Mouse (Mus musculus) heart, embryonic 16.5 days (tissue): ENCODE data around the gene Prrc2a. TPM values are rescaled to one million over a fixed set of nuclear protein-coding genes. Genes with fewer than 3 reads are reported as not detected.

Source experiments
- microRNA-seq: library from miRNA; unstranded; fragments of <30 nt; microRNA quantifications from one replicate; pipeline ENCODE4, GENCODE M21; 2017
- polyA plus RNA-seq: library from polyadenylated mRNA; unstranded; fragments of >200 nt; fragmentation: Nextera tagmentation; extraction: Ambion mirVana; gene quantifications from 2 replicates; pipeline ENCODE4 v1.2.1, GENCODE M21; 2015

The Prrc2a gene
- polyA plus RNA-seq, 1 experiment from 2014 or later, result 103 TPM

Small RNAs within 50 kb of the gene (microRNA-seq; reads per million reads assigned to microRNA genes)
- not detected for gene Mir6973a
- not detected for gene Mir6974

Other genes starting within 250 kb of the Prrc2a start
- 20.1 and 20.4 TPM in 2 replicates for gene Neu1, start 233.6 kb downstream of the Prrc2a start, polyA plus RNA-seq
- 0.11 and 0.18 TPM in 2 replicates for gene Hspa1b, start 205.7 kb downstream of the Prrc2a start, polyA plus RNA-seq
- gene Gm20481, start 195.0 kb downstream of the Prrc2a start, polyA plus RNA-seq, result not detected in 2 replicates
- 3.9 and 4.4 TPM in 2 replicates for gene Hspa1a, start 192.7 kb downstream of the Prrc2a start, polyA plus RNA-seq
- 3.1 and 4.2 TPM in 2 replicates for gene Hspa1l, start 192.2 kb downstream of the Prrc2a start, polyA plus RNA-seq
- 132 and 134 TPM in 2 replicates for gene Lsm2, start 183.0 kb downstream of the Prrc2a start, polyA plus RNA-seq
- gene Vars, start 163.9 kb downstream of the Prrc2a start, polyA plus RNA-seq, result 69.9 and 75.0 TPM in 2 replicates
- 0.27 and 0.34 TPM in 2 replicates for gene Vwa7, start 148.3 kb downstream of the Prrc2a start, polyA plus RNA-seq
- gene Sapcd1, start 136.9 kb downstream of the Prrc2a start, polyA plus RNA-seq, result 1.9 and 3.0 TPM in 2 replicates
- gene Msh5, start 118.2 kb downstream of the Prrc2a start, polyA plus RNA-seq, result 3.5 and 3.7 TPM in 2 replicates
- 349 and 372 TPM in 2 replicates for gene Clic1, start 114.9 kb downstream of the Prrc2a start, polyA plus RNA-seq
- gene Ddah2, start 105.9 kb downstream of the Prrc2a start, polyA plus RNA-seq, result 171 and 193 TPM in 2 replicates
- gene Ly6g6c, start 99.5 kb downstream of the Prrc2a start, polyA plus RNA-seq, result 0.17 TPM in 1 of 2 replicates, not detected in the other
- 0.16 and 0.54 TPM in 2 replicates for gene Mpig6b, start 98.7 kb downstream of the Prrc2a start, polyA plus RNA-seq
- 0.72 and 0.84 TPM in 2 replicates for gene Ly6g6e, start 88.0 kb downstream of the Prrc2a start, polyA plus RNA-seq
- gene Ly6g6d, start 86.8 kb downstream of the Prrc2a start, polyA plus RNA-seq, result 1.9 and 3.4 TPM in 2 replicates
- 0.29 and 0.39 TPM in 2 replicates for gene Ly6g6f, start 79.3 kb downstream of the Prrc2a start, polyA plus RNA-seq
- 80.9 and 83.3 TPM in 2 replicates for gene Abhd16a, start 75.6 kb downstream of the Prrc2a start, polyA plus RNA-seq
- gene Ly6g5c, start 56.6 kb downstream of the Prrc2a start, polyA plus RNA-seq, result 0.72 TPM in 1 of 2 replicates, not detected in the other
- gene Ly6g5b, start 49.5 kb downstream of the Prrc2a start, polyA plus RNA-seq, result 0.57 and 0.63 TPM in 2 replicates
- gene Gpank1, start 43.4 kb downstream of the Prrc2a start, polyA plus RNA-seq, result 13.6 and 14.9 TPM in 2 replicates
- 224 and 232 TPM in 2 replicates for gene Csnk2b, start 42.8 kb downstream of the Prrc2a start, polyA plus RNA-seq
- gene D17H6S53E, start 38.5 kb downstream of the Prrc2a start, polyA plus RNA-seq, result 10.1 and 10.2 TPM in 2 replicates
- 0.60 and 0.89 TPM in 2 replicates for gene Apom, start 32.8 kb downstream of the Prrc2a start, polyA plus RNA-seq
- gene Bag6, start 29.7 kb downstream of the Prrc2a start, polyA plus RNA-seq, result 37.5 and 40.5 TPM in 2 replicates
- 6.0 and 10.9 TPM in 2 replicates for gene Aif1, start 11.2 kb upstream of the Prrc2a start, polyA plus RNA-seq
- gene Lst1, start 23.5 kb upstream of the Prrc2a start, polyA plus RNA-seq, result 7.9 and 8.2 TPM in 2 replicates
- 3.5 and 6.4 TPM in 2 replicates for gene Ltb, start 29.5 kb upstream of the Prrc2a start, polyA plus RNA-seq
- 0.20 and 0.33 TPM in 2 replicates for gene Tnf, start 37.1 kb upstream of the Prrc2a start, polyA plus RNA-seq
- gene Lta, start 40.5 kb upstream of the Prrc2a start, polyA plus RNA-seq, result 0.27 and 0.79 TPM in 2 replicates
- gene Gm16181, start 55.9 kb upstream of the Prrc2a start, polyA plus RNA-seq, result 0.41 and 1.2 TPM in 2 replicates
- 10.1 and 10.4 TPM in 2 replicates for gene Atp6v1g2, start 68.8 kb upstream of the Prrc2a start, polyA plus RNA-seq
- gene Nfkbil1, start 70.9 kb upstream of the Prrc2a start, polyA plus RNA-seq, result 8.4 and 8.8 TPM in 2 replicates
- gene Ddx39b, start 76.8 kb upstream of the Prrc2a start, polyA plus RNA-seq, result 256 and 260 TPM in 2 replicates
- 90.5 and 110 TPM in 2 replicates for gene H2-D1, start 97.8 kb upstream of the Prrc2a start, polyA plus RNA-seq
- gene H2-Q1, start 155.5 kb upstream of the Prrc2a start, polyA plus RNA-seq, result not detected in 2 replicates
- 0.82 and 2.1 TPM in 2 replicates for gene H2-Q2, start 177.3 kb upstream of the Prrc2a start, polyA plus RNA-seq
- 3.2 and 4.1 TPM in 2 replicates for gene H2-Q4, start 214.7 kb upstream of the Prrc2a start, polyA plus RNA-seq